Mouse (Mus musculus): ENCODE measurements at regions not wholly inside any gene's neighbourhood (a gene's known extent, or its start where the extent isn't known, plus 50 kb on each side); places are given as distances from the start of the nearest gene placed in this dataset.

- DNase-seq (ENCODE audit: low read depth, low spot score): no peak
Measured at GRCm38 (mm10) chr19:27564086-27564485, 134.5 kb upstream of the Pum3 start.

GRCm38 (mm10) chr19:27563592-27563991, 134.0 kb upstream of the Pum3 start:
- DNase-seq (ENCODE audit: low read depth, low spot score): no peak

- DNase-seq (ENCODE audit: low read depth, low spot score): no peak
Measured at GRCm38 (mm10) chr19:27558199-27558598, 128.6 kb upstream of the Pum3 start.

GRCm38 (mm10) chr19:27556697-27557096, 127.1 kb upstream of the Pum3 start:
- DNase-seq (ENCODE audit: low read depth, low spot score): no peak

- no peak for DNase-seq (ENCODE audit: low read depth, low spot score)
Measured at GRCm38 (mm10) chr19:27554841-27555240, 125.2 kb upstream of the Pum3 start.

- DNase-seq (ENCODE audit: low read depth, low spot score): no peak
Measured at GRCm38 (mm10) chr19:27553266-27553665, 123.6 kb upstream of the Pum3 start.

- DNase-seq (ENCODE audit: low read depth, low spot score): no peak
Measured at GRCm38 (mm10) chr19:27537746-27538145, 108.1 kb upstream of the Pum3 start.

- no peak for DNase-seq (ENCODE audit: low read depth, low spot score)
Measured at GRCm38 (mm10) chr19:27537066-27537465, 107.4 kb upstream of the Pum3 start.

- no peak for DNase-seq (ENCODE audit: low read depth, low spot score)
Measured at GRCm38 (mm10) chr19:27527940-27528558, 98.4 kb upstream of the Pum3 start.

- DNase-seq (ENCODE audit: low read depth, low spot score): no peak
Measured at GRCm38 (mm10) chr19:27519326-27520061, 89.9 kb upstream of the Pum3 start.

GRCm38 (mm10) chr19:27514267-27514666, 84.6 kb upstream of the Pum3 start:
- DNase-seq (ENCODE audit: low read depth, low spot score): no peak

- no peak for DNase-seq (ENCODE audit: low read depth, low spot score)
Measured at GRCm38 (mm10) chr19:27513535-27513934, 83.9 kb upstream of the Pum3 start.

- DNase-seq (ENCODE audit: low read depth, low spot score): peak; percentile 74
Measured at GRCm38 (mm10) chr19:27511340-27511739, 81.7 kb upstream of the Pum3 start.

- DNase-seq (ENCODE audit: low read depth, low spot score): no peak
Measured at GRCm38 (mm10) chr19:27509956-27510639, 80.5 kb upstream of the Pum3 start.

GRCm38 (mm10) chr19:27498278-27498677, 68.7 kb upstream of the Pum3 start:
- no peak for DNase-seq (ENCODE audit: low read depth, low spot score)

GRCm38 (mm10) chr19:27492468-27492867, 62.8 kb upstream of the Pum3 start:
- DNase-seq (ENCODE audit: low read depth, low spot score): no peak

- DNase-seq (ENCODE audit: low read depth, low spot score): no peak
Measured at GRCm38 (mm10) chr19:27491873-27492272, 62.2 kb upstream of the Pum3 start.

- no peak for DNase-seq (ENCODE audit: low read depth, low spot score)
Measured at GRCm38 (mm10) chr19:27489053-27489452, 59.4 kb upstream of the Pum3 start.
